Mouse (Mus musculus) liver, postnatal 0 days (tissue): ENCODE results near the gene Klc4.

Experiments used
- CTCF ChIP-seq: sonication (generic); IDR thresholded peaks from 2 replicates; pipeline ENCODE4 v1.5.1; 2016; ENCODE audit warnings: antibody characterized with exemption, low read depth
- EP300 ChIP-seq: IDR thresholded peaks from 2 replicates; pipeline ENCODE4 v1.6.1; 2016; ENCODE audit warnings: antibody characterized with exemption, low read depth, mild to moderate bottlenecking

DNA sequence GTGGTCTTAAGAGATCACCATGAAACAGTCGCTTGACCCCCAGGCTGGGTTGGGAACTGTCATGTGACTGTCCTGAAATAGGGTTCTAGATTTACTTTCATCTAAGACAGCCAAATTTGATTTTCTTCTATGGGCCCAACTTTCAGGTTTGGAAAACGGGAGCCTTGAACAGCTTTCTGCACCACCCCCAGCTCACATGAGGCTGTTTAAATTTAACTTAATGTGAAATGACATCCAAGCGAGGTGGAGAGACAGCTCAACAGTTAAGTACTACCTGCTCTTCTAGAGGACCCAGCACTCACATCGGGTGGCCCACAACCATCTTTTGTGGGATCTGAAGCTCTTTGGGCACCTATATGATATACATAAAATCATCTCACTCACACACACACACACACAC is 46.9 kb downstream of the Klc4 start:
- TF ChIP-seq CTCF (no peak), EP300 (no peak)
